Mouse (Mus musculus) liver, embryonic 14.5 days (tissue): Measurements from ENCODE around the gene Tspan15. TPM values are rescaled to one million over a fixed set of nuclear protein-coding genes. Genes with fewer than 3 reads are reported as not detected.

ENCODE experiments used
- ATAC-seq: fragments of 200-750 bp; cut with Nextera tagmentation; 2 replicates; pipeline ENCODE4 v1.8.0; 2017; ENCODE audit warnings: moderate number of reproducible peaks, mild to moderate bottlenecking, moderate library complexity; ENCODE audit not compliant: insufficient read depth
- DNase-seq, 3 experiments: peaks; one replicate each; pipeline ENCODE4 v3.0.0-alpha.2; 2012 to 2013; ENCODE audit warnings: low read depth in 3 of 3, low spot score in 3 of 3
- H3K27ac ChIP-seq: fragments of 300-500 bp; sonication (generic); 2 replicates; pipeline ENCODE4 v1.5.1; 2014; ENCODE audit warnings: moderate library complexity, mild to moderate bottlenecking, control low read depth, inconsistent platforms
- H3K27me3 ChIP-seq: fragments of 300-500 bp; sonication (generic); 2 replicates; pipeline ENCODE4 v1.6.1; 2014; ENCODE audit warnings: mild to moderate bottlenecking, low read length, moderate library complexity; ENCODE audit not compliant: control insufficient read depth, insufficient read depth
- H3K36me3 ChIP-seq: fragments of 300-500 bp; sonication (generic); replicated peaks from 2 replicates; pipeline ENCODE4 v1.6.1; 2014; ENCODE audit warnings: low read depth; ENCODE audit not compliant: control insufficient read depth, insufficient read depth
- H3K4me1 ChIP-seq, 2 experiments: fragments of 200-500 bp in 1 of 2; fragments of 300-500 bp in 1 of 2; sonication (generic) in 1 of 2; replicated peaks; 2 replicates each; pipeline ENCODE4 v1.6.1; 2012 to 2014; ENCODE audit warnings: antibody characterized with exemption in 1 of 2, inconsistent platforms in 1 of 2, low read length in 1 of 2; ENCODE audit not compliant: control insufficient read depth in 2 of 2, insufficient read depth in 2 of 2
- H3K4me2 ChIP-seq: fragments of 300-500 bp; sonication (generic); 2 replicates; pipeline ENCODE4 v1.6.1; 2014; ENCODE audit warnings: low read depth, mild to moderate bottlenecking, control low read depth, moderate library complexity
- H3K4me3 ChIP-seq, 2 experiments: fragments of 200-500 bp in 1 of 2; fragments of 300-500 bp in 1 of 2; sonication (generic) in 1 of 2; 2 replicates each; pipeline ENCODE4 v1.5.1; 2012 to 2014; ENCODE audit warnings: low read depth in 2 of 2, low read length in 2 of 2, mild to moderate bottlenecking in 2 of 2, control low read depth in 1 of 2, inconsistent platforms in 1 of 2, moderate library complexity in 1 of 2; ENCODE audit not compliant: insufficient read depth in 1 of 2
- H3K9ac ChIP-seq: fragments of 300-500 bp; sonication (generic); replicated peaks from 2 replicates; pipeline ENCODE4 v1.6.1; 2014; ENCODE audit warnings: mild to moderate bottlenecking, control low read depth, moderate library complexity
- H3K9me3 ChIP-seq: fragments of 300-500 bp; sonication (generic); 2 replicates; pipeline ENCODE4 v1.6.1; 2016; ENCODE audit warnings: low read length, mixed read lengths; ENCODE audit not compliant: control insufficient read depth
- CTCF ChIP-seq: IDR thresholded peaks from 2 replicates; pipeline ENCODE4 v1.5.1; 2016; ENCODE audit warnings: antibody characterized with exemption, low read depth, control low read depth
- EP300 ChIP-seq: IDR thresholded peaks from 2 replicates; pipeline ENCODE4 v1.6.1; 2016; ENCODE audit warnings: antibody characterized with exemption, low read depth
- WGBS: fragments of 180-500 bp; shearing (Covaris S2); extraction: QIAGEN DNeasy Blood & Tissue Kit; methylation state at CpG from one replicate; pipeline ENCODE4 v1.1.7; 2014; ENCODE audit not compliant: insufficient replicate concordance; 5-methylcytosine and 5-hydroxymethylcytosine counted together
- polyA plus RNA-seq, 2 experiments: library from polyadenylated mRNA; depleted of rRNA in 1 of 2; stranded (reverse) in 1 of 2; unstranded in 1 of 2; fragments of >200 nt; fragmentation: Nextera tagmentation in 1 of 2; extraction: Ambion mirVana in 1 of 2; gene quantifications; 2 replicates each; pipeline versions ENCODE4 v1.2.1 to v1.2.3; 2012 to 2014

Gene Tspan15
- polyA plus RNA-seq, 2 experiments, result 7.3 TPM

- no peak overlapping the region for H3K4me3 ChIP-seq
- H3K4me2 ChIP-seq, result peak overlapping the region; percentile 90
- DNase-seq (no peak), ATAC-seq (no peak)
- peaks cover 27 to 28% of the 10 kb centered on the region in 2 experiments for H3K4me1 ChIP-seq
- no peaks in the 10 kb centered on the region for H3K9me3 ChIP-seq
- no peak overlapping the region for H3K9ac ChIP-seq
- H3K27ac ChIP-seq, result no peak overlapping the region
- 79% methylated on average over 3 of the region's 3 CpGs for WGBS
- no peaks in the 10 kb centered on the region for H3K27me3 ChIP-seq
- no peak for TF ChIP-seq EP300
- no peak for TF ChIP-seq CTCF
- no peaks in the 10 kb centered on the region for H3K36me3 ChIP-seq
Measured at GRCm38 (mm10) chr10:62231811-62232210, 760 bp upstream of the Tspan15 start.

DNA sequence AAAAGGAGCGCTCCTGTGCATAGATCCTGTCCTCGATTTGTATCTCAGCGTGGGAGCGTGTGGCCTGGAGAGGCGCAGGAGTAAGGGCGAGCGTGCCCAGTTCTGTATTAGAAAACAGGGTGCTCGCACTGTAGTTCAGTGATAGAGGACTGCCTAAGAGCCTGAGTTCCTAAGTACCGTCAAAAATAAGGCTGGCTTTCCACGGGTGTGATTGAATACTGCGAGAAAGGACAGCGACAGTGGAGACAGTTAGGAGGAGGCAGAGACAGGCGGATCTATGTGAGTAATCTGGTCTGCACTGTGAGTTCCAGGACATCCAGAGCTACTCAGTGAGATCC, 313 bp upstream of the Tspan15 start:
- no peak for TF ChIP-seq CTCF
- no peak for TF ChIP-seq EP300
- Histone ChIP-seq H3K4me3 (peak overlapping the region; percentile 36 to 59), H3K4me1 (peaks cover 24 to 25% of the 10 kb centered on the region in 2 experiments), H3K9ac (no peak overlapping the region), H3K4me2 (peak overlapping the region; percentile 90), H3K27ac (no peak overlapping the region), H3K9me3 (no peaks in the 10 kb centered on the region), H3K36me3 (no peaks in the 10 kb centered on the region), H3K27me3 (no peaks in the 10 kb centered on the region)
- 4% methylated on average over 13 of the region's 13 CpGs for WGBS
- ATAC-seq (no peak), DNase-seq (no peak)

GRCm38 (mm10) chr10:62228126-62228525, 2.9 kb downstream of the Tspan15 start:
- Histone ChIP-seq H3K9me3 (no peaks in the 10 kb centered on the region), H3K27me3 (no peaks in the 10 kb centered on the region), H3K9ac (no peak overlapping the region), H3K36me3 (no peaks in the 10 kb centered on the region), H3K4me3 (no peak overlapping the region), H3K27ac (no peak overlapping the region), H3K4me1 (peaks cover 22 to 25% of the 10 kb centered on the region in 2 experiments), H3K4me2 (no peak overlapping the region)
- TF ChIP-seq EP300 (no peak), CTCF (no peak)
- DNase-seq (no peak), ATAC-seq (no peak)
- WGBS, result 72% methylated on average over 6 of the region's 6 CpGs

GRCm38 (mm10) chr10:62225839-62226238, 5.2 kb downstream of the Tspan15 start:
- peaks cover 28 to 29% of the 10 kb centered on the region in 2 experiments for H3K4me1 ChIP-seq
- no peak for DNase-seq
- H3K36me3 ChIP-seq, result no peaks in the 10 kb centered on the region
- no peaks in the 10 kb centered on the region for H3K9me3 ChIP-seq
- H3K27ac ChIP-seq, result no peak overlapping the region
- H3K4me2 ChIP-seq, result no peak overlapping the region
- TF ChIP-seq EP300 (no peak), CTCF (no peak)
- ATAC-seq, result no peak
- no peak overlapping the region for H3K9ac ChIP-seq
- H3K4me3 ChIP-seq, result no peak overlapping the region
- WGBS, result 78% methylated on average over 7 of the region's 7 CpGs
- no peaks in the 10 kb centered on the region for H3K27me3 ChIP-seq

DNA sequence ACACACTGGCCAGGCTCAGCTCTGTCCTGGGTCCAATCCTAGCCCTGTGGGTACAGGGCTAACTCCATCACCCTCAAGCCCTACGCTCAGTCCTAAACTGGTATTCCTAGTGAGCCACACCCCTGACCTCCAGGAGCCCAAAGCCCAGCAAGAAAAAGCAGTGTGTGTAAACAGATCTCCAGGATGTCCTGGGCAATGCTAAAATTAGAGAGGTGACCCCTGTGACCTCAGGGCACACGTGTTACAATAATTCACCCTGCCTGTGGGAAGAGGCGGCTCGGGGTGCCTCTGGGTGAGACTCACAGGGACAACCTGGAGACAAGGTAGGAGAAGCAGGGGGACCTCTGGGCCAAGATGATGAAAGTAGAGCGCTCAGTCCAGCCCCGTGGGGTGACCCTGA, 6.8 kb downstream of the Tspan15 start:
- Histone ChIP-seq H3K27me3 (no peaks in the 10 kb centered on the region), H3K4me2 (no peak overlapping the region), H3K4me1 (peaks cover 20 to 23% of the 10 kb centered on the region in 2 experiments), H3K4me3 (no peak overlapping the region), H3K9me3 (no peaks in the 10 kb centered on the region), H3K27ac (no peak overlapping the region), H3K36me3 (no peaks in the 10 kb centered on the region), H3K9ac (no peak overlapping the region)
- no peak for TF ChIP-seq CTCF
- no peak for TF ChIP-seq EP300
- no peak for ATAC-seq
- DNase-seq, result no peak
- 65% methylated on average over 6 of the region's 6 CpGs for WGBS

DNA sequence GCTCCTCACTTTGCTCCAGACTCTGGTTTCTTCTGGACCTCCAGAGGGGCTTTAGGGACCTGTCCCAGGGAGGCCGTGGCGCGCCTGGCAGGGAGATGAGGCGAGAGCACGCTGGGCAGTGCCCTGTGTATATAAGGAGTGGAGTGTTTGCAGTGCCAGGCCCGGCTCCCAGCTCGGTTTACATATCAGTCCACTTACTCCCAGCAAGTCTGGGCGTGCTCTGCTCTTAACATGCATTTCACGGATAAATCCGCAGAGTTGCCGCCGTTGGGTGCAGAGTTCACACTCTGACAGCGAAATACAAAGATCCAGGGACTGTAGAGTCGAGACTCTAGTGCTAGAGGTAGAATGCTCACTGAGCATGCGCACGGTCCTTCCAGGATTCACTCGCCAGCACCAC, 8.3 kb downstream of the Tspan15 start:
- no peaks in the 10 kb centered on the region for H3K9me3 ChIP-seq
- no peak overlapping the region for H3K27ac ChIP-seq
- H3K36me3 ChIP-seq, result no peaks in the 10 kb centered on the region
- 80% methylated on average over 17 of the region's 17 CpGs for WGBS
- no peak overlapping the region for H3K9ac ChIP-seq
- H3K27me3 ChIP-seq, result no peaks in the 10 kb centered on the region
- H3K4me2 ChIP-seq, result no peak overlapping the region
- ATAC-seq, result no peak
- DNase-seq, result no peak
- TF ChIP-seq EP300 (no peak), CTCF (no peak)
- H3K4me3 ChIP-seq, result no peak overlapping the region
- H3K4me1 ChIP-seq, result peaks cover 19 to 28% of the 10 kb centered on the region in 2 experiments
